Mouse (Mus musculus) left cerebral cortex, postnatal 10 days (tissue): ENCODE data around the gene Pafah1b3. TPM values are rescaled to one million over a fixed set of nuclear protein-coding genes. Genes with fewer than 3 reads are reported as not detected.
"Not testable (repeated sequence)": the region's sequence is repeated elsewhere in the genome, so short reads cannot be mapped to it uniquely, and the experiment has no call there.

Source experiments
- DNase-seq, 2 experiments: peaks; one replicate each; pipeline ENCODE4 v3.0.0; 2021 to 2022; ENCODE audit warnings: low spot score in 2 of 2, mixed read lengths in 1 of 2; ENCODE audit errors: extremely low spot score in 1 of 2
- intact Hi-C: fragments of 180-260 bp; cut with DNase I; formaldehyde crosslinking; loops from one replicate; pipeline ENCODE4 v1.15.1; 2025
- total RNA-seq, 2 experiments: library from RNA; stranded (reverse); gene quantifications; 2 replicates each; pipeline ENCODE4 v1.2.3; 2021

Gene Pafah1b3
- total RNA-seq, 2 experiments from 2014 or later: 64.1 to 67.5 TPM

GRCm38 (mm10) chr7:25273259-25274241 lies 24.2 kb downstream of the Pafah1b3 start:
- no peak for DNase-seq
- intact Hi-C loops: loop anchor here (2.0 kb wide), 1 partner anchor 27 kb away; no protein-coding TSS in a partner anchor

- intact Hi-C loops: no loop called here
- no peak for DNase-seq
Observed at GRCm38 (mm10) chr7:25272445-25273258, 25.1 kb downstream of the Pafah1b3 start.

GRCm38 (mm10) chr7:25271651-25272444 lies 25.9 kb downstream of the Pafah1b3 start:
- intact Hi-C loops: no loop called here
- DNase-seq: no peak

GRCm38 (mm10) chr7:25270652-25271633 lies 26.8 kb downstream of the Pafah1b3 start:
- no peak for DNase-seq
- intact Hi-C loops: no loop called here

GRCm38 (mm10) chr7:25269545-25270271 lies 28.1 kb downstream of the Pafah1b3 start:
- intact Hi-C loops: no loop called here
- no peak for DNase-seq

- intact Hi-C loops: no loop called here
- no peak for DNase-seq
Observed at GRCm38 (mm10) chr7:25269029-25269428, 28.8 kb downstream of the Pafah1b3 start.

- intact Hi-C loops: no loop called here
Observed at GRCm38 (mm10) chr7:25268588-25268987, 29.2 kb downstream of the Pafah1b3 start.

GRCm38 (mm10) chr7:25267751-25268463 lies 29.9 kb downstream of the Pafah1b3 start:
- intact Hi-C loops: no loop called here
- DNase-seq: peak; percentile 100

More at GRCm38 (mm10) chr7:25268588-25268987, 29.2 kb downstream of the Pafah1b3 start:
- no peak for DNase-seq

GRCm38 (mm10) chr7:25267301-25267750 lies 30.5 kb downstream of the Pafah1b3 start, which contains the start of gene Cic:
Gene Cic (plus strand): TSS chr7:25267704.
- DNase-seq: peak; percentile 99 to 100
- intact Hi-C loops: no loop called here

- intact Hi-C loops: no loop called here
- no peak for DNase-seq
Observed at GRCm38 (mm10) chr7:25266180-25266962, 31.4 kb downstream of the Pafah1b3 start.

GRCm38 (mm10) chr7:25265743-25266142 lies 32.0 kb downstream of the Pafah1b3 start:
- DNase-seq: not testable (repeated sequence)

GRCm38 (mm10) chr7:25263968-25264870 lies 33.6 kb downstream of the Pafah1b3 start:
- DNase-seq: no peak
- intact Hi-C loops: no loop called here

More at GRCm38 (mm10) chr7:25265743-25266142, 32.0 kb downstream of the Pafah1b3 start:
- intact Hi-C loops: not testable (repeated sequence)

GRCm38 (mm10) chr7:25261896-25262295 lies 35.9 kb downstream of the Pafah1b3 start:
- no peak for DNase-seq
- intact Hi-C loops: no loop called here

- no peak for DNase-seq
- intact Hi-C loops: no loop called here
Observed at GRCm38 (mm10) chr7:25251822-25252221, 46.0 kb downstream of the Pafah1b3 start.
